Mouse (Mus musculus) limb, embryonic 11.5 days (tissue): ENCODE measurements around the gene Tsc22d1. TPM values are rescaled to one million over a fixed set of nuclear protein-coding genes. Genes with fewer than 3 reads are reported as not detected.
A peak's percentile ranks its signal among the peaks of the same experiment; 100 is the strongest.

Experiments
- ATAC-seq: fragments of 200-750 bp; cut with Nextera tagmentation; 2 replicates; pipeline ENCODE4 v1.8.0; 2017; ENCODE audit warnings: low read depth; ENCODE audit not compliant: insufficient number of reproducible peaks, low FRiP score, low TSS enrichment
- DNase-seq: peaks from one replicate; pipeline ENCODE4 v3.0.0-alpha.2; 2015; ENCODE audit warnings: low spot score
- H3K27ac ChIP-seq: fragments of 300-500 bp; sonication (generic); replicated peaks from 2 replicates; pipeline ENCODE4 v1.5.1; 2014; ENCODE audit warnings: low read depth, mild to moderate bottlenecking, low read length
- H3K27me3 ChIP-seq: fragments of 300-500 bp; sonication (generic); 2 replicates; pipeline ENCODE4 v1.6.1; 2014; ENCODE audit warnings: mild to moderate bottlenecking, low read length, mixed read lengths; ENCODE audit not compliant: control insufficient read depth, insufficient read depth
- H3K36me3 ChIP-seq: fragments of 300-500 bp; sonication (generic); 2 replicates; pipeline ENCODE4 v1.6.1; 2014; ENCODE audit warnings: mild to moderate bottlenecking, low read length, moderate library complexity, mixed read lengths; ENCODE audit not compliant: control insufficient read depth, insufficient read depth
- H3K4me1 ChIP-seq: fragments of 300-500 bp; sonication (generic); 2 replicates; pipeline ENCODE4 v1.6.1; 2014; ENCODE audit warnings: low read length, mixed read lengths; ENCODE audit not compliant: control insufficient read depth, insufficient read depth
- H3K4me2 ChIP-seq: fragments of 300-500 bp; sonication (generic); 2 replicates; pipeline ENCODE4 v1.6.1; 2014; ENCODE audit warnings: low read depth, mild to moderate bottlenecking, moderate library complexity; ENCODE audit not compliant: severe bottlenecking
- H3K4me3 ChIP-seq: fragments of 300-500 bp; sonication (generic); 2 replicates; pipeline ENCODE4 v1.5.1; 2014; ENCODE audit warnings: low read depth, low read length
- H3K9ac ChIP-seq: fragments of 300-500 bp; sonication (generic); 2 replicates; pipeline ENCODE4 v1.6.1; 2014; ENCODE audit warnings: mild to moderate bottlenecking, low read length
- H3K9me3 ChIP-seq: fragments of 300-500 bp; sonication (generic); 2 replicates; pipeline ENCODE4 v1.6.1; 2016; ENCODE audit warnings: low read length; ENCODE audit not compliant: control insufficient read depth
- WGBS: fragments of 180-500 bp; shearing (Covaris S2); extraction: QIAGEN DNeasy Blood & Tissue Kit; methylation state at CpG from one replicate; pipeline ENCODE4 v1.1.7; 2014; 5-methylcytosine and 5-hydroxymethylcytosine counted together
- polyA plus RNA-seq: library from polyadenylated mRNA; unstranded; fragments of >200 nt; fragmentation: Nextera tagmentation; extraction: Ambion mirVana; gene quantifications from 2 replicates; pipeline ENCODE4 v1.2.1, GENCODE M21; 2014

Tsc22d1 gene
- polyA plus RNA-seq, 1 experiment from 2014 or later = 527 TPM

DNA sequence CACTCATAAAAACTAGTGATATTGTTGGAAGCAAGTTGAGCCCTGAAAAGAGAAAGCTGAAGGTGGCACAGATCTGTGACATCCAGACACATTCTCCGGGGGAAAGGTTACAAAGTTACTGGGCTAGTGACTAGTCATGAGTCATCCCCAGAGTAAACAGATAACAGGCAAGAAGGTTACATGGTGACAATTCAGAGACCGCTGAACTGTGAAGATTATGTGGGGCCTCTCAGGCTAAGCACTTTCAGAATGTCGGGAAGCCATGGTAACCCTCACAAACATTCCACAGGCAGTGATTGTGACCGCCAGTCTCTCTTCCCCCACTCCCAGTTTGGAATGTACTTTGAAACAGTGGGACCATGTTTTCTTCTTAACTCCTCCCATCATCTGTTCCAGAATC, 105.8 kb downstream of the Tsc22d1 start:
- no peak overlapping the region for H3K4me3 ChIP-seq
- H3K4me2 ChIP-seq = no peak overlapping the region
- no peaks in the 10 kb centered on the region for H3K9me3 ChIP-seq
- no peaks in the 10 kb centered on the region for H3K36me3 ChIP-seq
- DNase-seq (no peak), ATAC-seq (no peak)
- no peak overlapping the region for H3K9ac ChIP-seq
- H3K27ac ChIP-seq = no peak overlapping the region
- WGBS = 80% methylated on average over 4 of the region's 4 CpGs
- no peaks in the 10 kb centered on the region for H3K27me3 ChIP-seq
- no peaks in the 10 kb centered on the region for H3K4me1 ChIP-seq

- no peak for DNase-seq
- no peaks in the 10 kb centered on the region for H3K36me3 ChIP-seq
- no peaks in the 10 kb centered on the region for H3K27me3 ChIP-seq
- H3K4me1 ChIP-seq = no peaks in the 10 kb centered on the region
- no peak overlapping the region for H3K27ac ChIP-seq
- H3K9me3 ChIP-seq = no peaks in the 10 kb centered on the region
- no peak for ATAC-seq
- H3K9ac ChIP-seq = no peak overlapping the region
- H3K4me3 ChIP-seq = no peak overlapping the region
- 94% methylated on average over 3 of the region's 3 CpGs for WGBS
- H3K4me2 ChIP-seq = no peak overlapping the region
Observed at GRCm38 (mm10) chr14:76521308-76521707, 106.5 kb downstream of the Tsc22d1 start.

- no peak overlapping the region for H3K9ac ChIP-seq
- no peak for DNase-seq
- no peaks in the 10 kb centered on the region for H3K27me3 ChIP-seq
- no peak overlapping the region for H3K4me2 ChIP-seq
- H3K4me3 ChIP-seq = no peak overlapping the region
- H3K27ac ChIP-seq = no peak overlapping the region
- H3K9me3 ChIP-seq = no peaks in the 10 kb centered on the region
- ATAC-seq = no peak
- H3K36me3 ChIP-seq = no peaks in the 10 kb centered on the region
- WGBS = 83% methylated on average over 1 of the region's 1 CpGs
- peaks cover 14% of the 10 kb centered on the region for H3K4me1 ChIP-seq
Observed at GRCm38 (mm10) chr14:76523344-76523743, 108.6 kb downstream of the Tsc22d1 start.

- no peaks in the 10 kb centered on the region for H3K27me3 ChIP-seq
- H3K4me1 ChIP-seq = peaks cover 20% of the 10 kb centered on the region
- no peak overlapping the region for H3K4me3 ChIP-seq
- no peaks in the 10 kb centered on the region for H3K36me3 ChIP-seq
- H3K9ac ChIP-seq = no peak overlapping the region
- no peak overlapping the region for H3K27ac ChIP-seq
- DNase-seq (no peak), ATAC-seq (no peak)
- no peak overlapping the region for H3K4me2 ChIP-seq
- 88% methylated on average over 6 of the region's 6 CpGs for whole genome bisulfite sequencing
- H3K9me3 ChIP-seq = no peaks in the 10 kb centered on the region
Observed at GRCm38 (mm10) chr14:76526467-76526866, 111.7 kb downstream of the Tsc22d1 start.

DNA sequence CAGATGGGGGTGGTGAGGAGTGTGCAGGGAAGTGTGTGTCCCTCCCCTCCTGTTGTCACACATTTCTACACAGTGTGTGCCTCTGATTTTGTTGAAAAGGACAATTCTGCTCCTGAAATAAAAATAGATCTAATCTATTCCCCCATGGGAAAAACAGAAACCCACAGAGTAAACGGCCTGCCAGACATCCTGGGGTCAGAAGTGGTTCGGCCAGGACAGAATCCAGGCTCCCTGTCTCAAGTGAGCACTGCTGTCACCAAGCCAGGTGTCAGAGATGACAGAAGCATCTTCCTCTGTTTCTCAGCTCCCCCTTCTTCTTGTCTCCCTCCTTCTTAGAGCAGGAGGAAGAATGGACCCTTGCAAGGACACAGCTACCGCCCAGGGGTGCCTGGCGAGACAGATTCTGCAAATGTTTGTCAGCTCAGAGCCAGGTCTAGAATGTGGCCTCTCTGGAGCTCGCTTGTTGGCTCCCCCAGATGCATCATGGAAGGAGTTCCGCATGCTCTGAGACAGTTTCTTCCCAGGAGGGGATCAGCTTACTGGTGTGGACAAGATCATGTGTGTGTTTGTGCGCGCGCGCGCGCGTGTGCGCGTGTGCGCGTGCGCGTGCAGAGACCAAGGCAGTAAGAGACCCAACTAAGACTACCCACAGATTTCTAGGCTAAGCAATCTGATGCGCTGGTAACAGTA, 112.4 kb downstream of the Tsc22d1 start:
- no peak overlapping the region for H3K27ac ChIP-seq
- peaks cover 21% of the 10 kb centered on the region for H3K4me1 ChIP-seq
- H3K4me2 ChIP-seq = no peak overlapping the region
- no peaks in the 10 kb centered on the region for H3K27me3 ChIP-seq
- 86% methylated on average over 20 of the region's 20 CpGs for WGBS
- H3K36me3 ChIP-seq = no peaks in the 10 kb centered on the region
- DNase-seq = peak; percentile 22
- no peaks in the 10 kb centered on the region for H3K9me3 ChIP-seq
- no peak for ATAC-seq
- H3K4me3 ChIP-seq = no peak overlapping the region
- H3K9ac ChIP-seq = no peak overlapping the region

- H3K9ac ChIP-seq = no peak overlapping the region
- 36% methylated on average over 9 of the region's 9 CpGs for WGBS
- H3K4me1 ChIP-seq = peaks cover 26% of the 10 kb centered on the region
- peak; percentile 33 for DNase-seq
- no peak overlapping the region for H3K4me3 ChIP-seq
- no peaks in the 10 kb centered on the region for H3K36me3 ChIP-seq
- no peaks in the 10 kb centered on the region for H3K27me3 ChIP-seq
- no peak for ATAC-seq
- H3K27ac ChIP-seq = 0 out of 2 replicates have a peak overlapping the region, but pooled peaks have one; percentile 43
- no peak overlapping the region for H3K4me2 ChIP-seq
- no peaks in the 10 kb centered on the region for H3K9me3 ChIP-seq
Observed at GRCm38 (mm10) chr14:76527758-76528313, 113.1 kb downstream of the Tsc22d1 start.

GRCm38 (mm10) chr14:76528641-76529040, 113.9 kb downstream of the Tsc22d1 start:
- DNase-seq = peak; percentile 27
- Histone ChIP-seq H3K4me1 (peaks cover 34% of the 10 kb centered on the region), H3K27me3 (no peaks in the 10 kb centered on the region), H3K4me3 (no peak overlapping the region), H3K4me2 (no peak overlapping the region), H3K9me3 (no peaks in the 10 kb centered on the region), H3K27ac (no peak overlapping the region; the same call in 1 of the 2 replicates), H3K36me3 (no peaks in the 10 kb centered on the region), H3K9ac (no peak overlapping the region)
- ATAC-seq = no peak
- 33% methylated on average over 5 of the region's 5 CpGs for WGBS

DNA sequence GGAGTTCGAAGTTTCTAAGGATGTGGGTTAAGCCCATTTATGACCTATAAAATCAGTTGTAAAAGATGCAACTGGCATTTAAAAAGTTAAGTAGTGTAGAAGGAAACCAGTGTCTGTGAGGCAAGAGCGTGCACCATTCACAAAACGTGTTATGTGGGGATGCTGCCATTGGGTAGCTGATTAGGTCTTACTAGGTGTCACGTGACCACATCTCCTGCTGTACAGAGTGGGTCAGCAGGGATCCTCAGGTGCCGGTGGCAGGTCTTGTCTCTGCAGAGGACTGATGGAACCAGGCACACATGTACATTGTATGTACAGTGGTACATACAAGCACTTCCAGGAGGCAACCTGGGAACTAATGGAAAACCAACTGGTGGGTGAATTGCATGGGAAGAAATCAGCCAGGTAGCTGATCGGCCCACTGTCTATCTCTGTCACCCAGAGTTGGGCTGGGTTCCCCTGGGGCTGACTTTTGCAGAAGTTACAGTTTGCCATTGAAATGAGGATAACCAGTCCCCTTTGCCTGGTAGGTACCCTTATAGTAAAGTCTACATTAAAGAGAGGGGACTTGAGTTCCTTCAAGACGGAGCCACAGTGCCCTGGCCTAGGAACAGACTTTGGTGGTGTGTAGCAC, 116.4 kb downstream of the Tsc22d1 start:
- no peaks in the 10 kb centered on the region for H3K27me3 ChIP-seq
- no peaks in the 10 kb centered on the region for H3K9me3 ChIP-seq
- WGBS = 77% methylated on average over 7 of the region's 7 CpGs
- H3K9ac ChIP-seq = no peak overlapping the region
- H3K36me3 ChIP-seq = no peaks in the 10 kb centered on the region
- DNase-seq = no peak
- no peak overlapping the region for H3K4me2 ChIP-seq
- no peak for ATAC-seq
- no peak overlapping the region for H3K27ac ChIP-seq
- no peak overlapping the region for H3K4me3 ChIP-seq
- H3K4me1 ChIP-seq = peaks cover 37% of the 10 kb centered on the region
